Mouse (Mus musculus) R1 (cell line): ENCODE data around the gene Cep164.

Source experiments
- DNase-seq: peaks from one replicate; pipeline ENCODE4 v3.0.0-alpha.2; 2018; ENCODE audit warnings: low read depth, low spot score

Cep164 gene

DNA sequence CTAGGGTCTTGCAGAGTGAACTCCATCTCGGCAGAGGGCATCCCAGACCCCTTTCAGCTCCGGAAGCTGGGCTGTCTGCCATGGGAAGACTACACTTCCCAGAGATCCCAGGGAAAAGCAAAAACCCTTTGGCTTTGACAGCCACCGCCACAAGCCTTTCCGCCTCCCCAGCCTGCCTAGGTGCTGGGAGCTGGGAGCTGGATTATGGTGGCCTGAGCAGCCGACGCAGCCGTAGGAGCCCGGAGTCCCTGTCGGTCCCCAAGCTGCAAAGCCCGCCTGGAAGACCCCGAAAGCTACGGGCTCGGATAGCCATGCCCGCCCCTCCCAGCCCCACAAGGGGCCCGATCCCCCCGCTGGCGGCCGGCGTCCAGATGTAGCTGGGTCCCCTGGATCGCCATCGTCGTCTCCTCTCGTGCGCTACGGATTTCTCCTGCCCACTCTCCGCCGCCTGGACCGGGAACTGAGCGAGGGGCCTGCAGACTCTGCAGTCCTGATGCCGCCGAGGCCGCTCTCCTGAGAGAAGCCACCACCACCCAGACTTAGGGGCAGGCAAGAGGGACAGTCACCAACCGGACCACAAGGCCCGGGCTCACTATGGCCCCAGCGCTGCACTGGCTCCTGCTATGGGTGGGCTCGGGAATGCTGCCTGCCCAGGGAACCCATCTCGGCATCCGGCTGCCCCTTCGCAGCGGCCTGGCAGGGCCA lies 10.1 kb upstream of the Cep164 start, which contains the start of gene Bace1:
Gene Bace1 (plus strand): TSS at position 147 of the 705 bp plus-strand sequence.
- peak; percentile 82 for DNase-seq

DNA sequence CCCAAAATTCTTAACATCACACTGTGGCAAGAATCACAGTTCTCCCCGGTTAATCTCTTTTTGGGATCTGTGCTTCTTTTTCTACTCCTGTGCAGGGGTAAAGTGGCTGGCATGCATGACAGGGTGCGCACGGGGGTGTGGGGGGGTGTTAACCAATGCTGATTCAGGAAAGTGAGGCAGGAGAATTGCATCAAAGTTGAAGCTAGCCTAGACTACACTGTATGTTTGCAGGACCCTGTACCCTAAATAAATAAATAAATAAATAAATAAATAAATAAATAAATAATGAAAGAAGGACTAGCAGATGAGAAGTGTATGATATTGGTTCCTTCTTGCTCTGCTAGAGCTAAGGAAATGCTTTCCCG lies 9.6 kb upstream of the Cep164 start:
- DNase-seq = no peak

DNA sequence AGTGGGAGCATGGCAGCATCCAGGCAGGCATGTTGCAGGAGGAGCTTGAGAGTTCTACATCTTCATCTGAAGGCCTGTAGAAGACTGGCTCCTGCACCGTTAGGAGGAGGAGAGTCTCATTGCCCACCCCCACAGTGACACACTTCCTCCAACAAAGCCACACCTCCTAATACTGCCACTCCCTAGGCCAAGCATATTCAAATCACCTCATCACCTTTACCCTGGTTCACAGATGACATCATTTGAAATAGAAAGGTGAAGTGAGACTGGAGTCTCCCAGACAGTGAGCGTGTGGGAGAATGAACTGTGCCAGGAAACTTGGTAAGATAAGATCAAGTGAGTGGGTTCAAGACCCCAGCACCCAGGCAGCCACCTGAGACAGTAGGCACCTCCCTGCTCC lies 5.0 kb upstream of the Cep164 start:
- peak; percentile 64 for DNase-seq

DNA sequence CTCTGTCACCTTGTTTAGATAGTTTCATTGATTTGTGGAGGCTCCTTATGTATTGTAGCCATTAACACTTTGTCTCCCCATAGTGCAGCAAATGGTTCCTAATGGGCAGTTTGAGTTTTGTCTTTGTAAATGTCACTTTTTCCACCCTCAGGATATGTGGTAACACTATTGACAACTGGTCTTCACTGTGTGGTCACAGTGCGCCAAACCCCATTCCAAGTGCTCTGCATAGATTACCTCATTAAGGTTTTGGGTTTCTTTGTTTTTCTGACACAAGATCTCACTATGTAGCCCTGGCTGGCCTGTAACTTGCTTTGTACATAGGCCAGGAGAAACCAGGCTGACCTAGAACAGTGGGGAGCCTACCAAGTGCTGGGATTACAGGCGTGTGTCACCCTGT lies 4.4 kb upstream of the Cep164 start:
- no peak for DNase-seq

DNA sequence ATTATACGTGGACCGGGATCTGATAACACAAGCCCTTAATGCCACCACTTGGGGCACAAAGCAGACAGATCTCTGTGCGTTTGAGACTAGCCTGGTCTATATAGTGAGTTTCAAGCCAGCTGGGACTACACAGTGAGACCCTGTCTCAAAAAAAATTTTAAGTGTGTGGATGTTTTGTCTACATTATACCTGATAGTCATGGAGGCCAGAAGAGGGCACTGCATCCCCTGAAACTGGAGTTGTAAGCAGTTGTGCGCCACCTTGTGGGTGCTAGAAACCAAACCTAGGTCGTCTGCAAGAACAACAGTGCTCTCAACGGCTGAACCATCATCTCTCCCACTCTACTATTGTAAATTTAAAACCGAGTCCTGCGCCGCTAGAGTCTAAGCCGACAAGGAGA lies 616 bp upstream of the Cep164 start:
- peak; percentile 97 for DNase-seq

DNA sequence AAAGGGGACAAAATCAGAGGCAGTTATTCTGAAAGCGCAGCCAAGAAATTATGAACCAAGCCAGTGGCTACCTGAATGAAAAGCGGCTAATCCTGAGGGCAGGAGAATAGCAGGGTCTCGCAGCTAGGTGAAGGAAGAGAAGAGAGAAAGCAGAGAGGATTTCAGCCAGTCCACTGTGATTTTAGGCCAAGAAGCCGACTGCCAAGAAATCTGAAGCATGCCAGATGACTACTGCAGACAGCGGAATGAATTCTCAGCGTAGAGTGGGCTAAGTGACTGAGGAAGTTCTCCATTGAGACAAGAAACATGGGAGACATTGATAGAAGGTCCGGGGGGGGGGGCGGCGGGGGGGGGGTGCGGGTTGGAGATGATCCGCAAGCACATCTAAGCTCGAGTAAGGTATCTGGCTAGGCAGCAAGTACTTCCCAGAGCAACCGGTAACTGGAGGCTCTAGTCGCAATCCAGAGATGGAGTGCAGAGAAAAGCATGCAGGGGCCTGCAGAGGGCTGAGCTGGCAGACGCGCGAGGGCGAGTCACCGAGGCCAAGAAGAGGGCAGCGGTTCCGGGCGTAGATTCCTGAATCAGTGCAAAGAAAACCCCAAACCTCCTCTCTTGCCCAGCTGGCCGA lies 714 bp downstream of the Cep164 start:
- DNase-seq = no peak

DNA sequence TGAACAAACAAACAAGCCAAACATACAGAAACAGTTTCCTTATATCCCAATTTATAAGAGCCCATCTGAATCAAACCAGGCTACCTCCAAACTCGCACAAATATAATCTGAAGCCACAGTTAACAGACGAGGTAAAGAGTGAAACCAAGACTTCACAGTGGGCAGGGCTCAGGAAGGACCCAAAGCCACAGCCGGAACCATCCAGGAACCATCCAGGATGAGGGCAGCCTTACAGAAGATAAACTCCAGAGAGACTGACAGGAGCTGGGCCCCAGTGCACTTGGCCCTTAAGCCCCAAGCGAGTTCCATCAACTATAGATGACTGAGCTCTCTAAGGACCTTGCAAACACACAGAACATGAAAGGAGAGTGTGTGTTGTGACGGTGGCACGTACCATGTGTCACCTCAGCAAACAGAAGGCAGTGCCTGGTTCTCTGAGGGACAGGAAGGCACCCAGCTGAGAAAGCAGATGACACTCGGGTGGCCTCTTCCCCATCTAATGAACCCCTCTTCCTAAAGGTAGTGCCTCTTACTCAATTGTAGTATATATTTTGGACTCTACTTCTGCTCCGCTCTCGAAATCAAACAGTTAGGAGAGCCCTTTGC lies 10.0 kb downstream of the Cep164 start:
- DNase-seq = no peak

DNA sequence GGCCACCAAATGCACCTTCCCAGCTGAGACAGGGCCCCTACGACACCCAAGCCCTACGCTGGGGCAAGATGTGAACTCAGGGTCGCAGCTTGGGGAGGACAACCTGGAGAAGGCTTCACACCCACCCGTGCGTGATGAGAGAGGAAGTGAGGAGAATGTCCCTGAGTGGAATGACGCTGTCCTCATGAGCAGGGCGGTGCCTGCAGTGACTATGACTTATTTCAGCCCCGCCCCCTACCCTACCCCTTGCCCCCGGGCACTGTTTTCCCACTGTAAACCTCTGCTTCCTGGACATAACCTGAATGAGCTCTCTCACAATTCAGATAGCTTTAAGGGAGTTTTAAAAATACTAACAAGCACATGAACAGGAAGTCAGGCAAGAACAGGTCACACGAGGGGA lies 13.0 kb downstream of the Cep164 start:
- no peak for DNase-seq

DNA sequence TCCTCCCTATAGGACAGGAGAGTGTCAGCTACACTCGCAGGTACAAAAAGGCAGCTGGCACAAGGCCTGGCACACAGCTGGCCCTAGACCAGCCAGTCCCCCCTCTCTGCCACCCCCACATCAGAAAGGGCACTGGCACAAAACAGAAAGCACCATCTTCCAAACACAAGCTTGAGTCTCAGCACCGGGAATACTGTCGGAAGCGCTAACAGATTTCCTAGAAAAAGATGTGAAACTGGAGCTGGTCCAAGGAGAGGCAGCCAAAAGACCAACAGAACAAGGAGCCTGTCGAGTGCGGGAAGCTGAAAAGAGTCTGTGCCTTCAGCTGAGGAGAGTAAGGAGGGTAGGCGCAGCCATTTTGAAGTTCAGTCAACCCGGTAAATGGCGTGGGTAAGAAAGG lies 13.4 kb downstream of the Cep164 start:
- DNase-seq = no peak

DNA sequence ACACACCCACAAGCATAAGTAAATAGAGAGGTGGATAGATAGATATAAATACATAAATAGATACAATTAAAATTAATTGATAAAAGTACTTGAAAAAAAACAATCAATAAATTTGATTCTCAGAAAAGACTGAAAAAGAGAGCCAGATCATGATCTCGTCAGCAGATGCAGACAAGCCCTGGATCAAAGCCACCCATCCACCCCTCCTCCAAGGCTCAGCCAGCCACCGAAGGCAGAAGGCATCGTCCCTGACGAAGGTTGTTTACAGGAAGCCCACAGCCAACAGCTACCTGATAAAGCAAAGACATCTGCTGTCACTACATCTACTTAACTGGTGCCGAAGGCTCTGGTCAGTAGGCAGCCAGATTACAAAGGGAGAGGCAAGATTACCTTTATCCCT lies 16.5 kb downstream of the Cep164 start:
- DNase-seq = no peak

DNA sequence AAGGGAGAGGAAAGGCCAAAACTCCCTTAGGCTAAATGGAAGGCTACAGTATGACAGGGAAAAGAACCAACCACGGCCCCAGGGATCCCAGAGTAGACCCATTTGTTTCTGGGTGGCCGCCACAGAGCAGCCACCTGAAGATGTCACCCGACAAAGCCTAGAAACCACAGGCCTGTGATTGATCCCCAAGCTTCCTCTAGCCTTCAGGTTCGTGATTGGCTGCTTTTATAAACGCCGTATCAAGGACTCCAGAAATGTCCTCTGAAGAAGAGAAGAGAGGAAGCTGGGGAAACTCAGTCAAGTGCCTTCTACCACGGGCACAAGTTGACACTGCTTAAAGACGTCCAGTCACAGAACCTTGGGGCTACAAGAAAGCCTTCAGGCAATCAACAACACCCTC lies 20.7 kb downstream of the Cep164 start:
- no peak for DNase-seq

DNA sequence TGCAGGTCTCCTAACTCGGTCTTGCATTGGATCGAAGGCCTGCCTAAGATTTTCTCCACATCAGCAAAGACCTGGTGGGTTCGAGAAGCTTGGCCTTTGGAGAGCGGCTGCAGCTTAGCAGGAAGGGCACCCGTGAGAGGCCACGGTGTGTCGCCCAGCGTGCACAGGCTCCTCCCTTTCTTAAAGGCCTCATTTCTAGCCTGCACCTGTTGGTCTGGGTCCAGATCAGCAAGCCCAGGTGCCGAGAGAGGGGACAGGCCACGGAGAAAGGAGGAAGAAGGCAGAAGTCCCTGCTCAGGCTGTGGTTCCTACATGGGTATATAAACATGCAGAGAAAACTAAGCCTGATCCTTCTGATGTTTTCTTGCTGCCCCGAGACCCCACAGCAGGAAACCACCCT lies 21.2 kb downstream of the Cep164 start:
- DNase-seq = no peak

DNA sequence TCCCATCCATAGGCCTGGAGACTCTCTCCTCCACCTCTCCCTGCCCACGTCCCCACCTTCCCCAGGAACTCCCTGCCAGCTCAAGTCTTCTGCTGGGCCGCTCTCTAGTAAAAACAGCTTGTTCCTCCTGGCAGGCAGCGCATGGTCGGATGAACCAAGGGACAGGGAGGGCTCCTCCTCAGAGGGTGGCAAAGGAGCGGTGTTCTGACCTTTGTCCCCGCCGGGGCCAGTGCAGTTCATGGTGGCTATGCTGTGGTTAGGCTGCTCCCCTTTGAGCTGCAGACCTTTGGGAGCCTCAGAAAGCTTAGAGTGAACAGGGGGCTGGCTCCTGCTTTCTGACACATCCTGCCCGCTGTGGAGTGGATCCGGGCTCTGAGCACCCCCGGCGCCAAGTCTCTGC lies 21.6 kb downstream of the Cep164 start:
- DNase-seq = no peak

DNA sequence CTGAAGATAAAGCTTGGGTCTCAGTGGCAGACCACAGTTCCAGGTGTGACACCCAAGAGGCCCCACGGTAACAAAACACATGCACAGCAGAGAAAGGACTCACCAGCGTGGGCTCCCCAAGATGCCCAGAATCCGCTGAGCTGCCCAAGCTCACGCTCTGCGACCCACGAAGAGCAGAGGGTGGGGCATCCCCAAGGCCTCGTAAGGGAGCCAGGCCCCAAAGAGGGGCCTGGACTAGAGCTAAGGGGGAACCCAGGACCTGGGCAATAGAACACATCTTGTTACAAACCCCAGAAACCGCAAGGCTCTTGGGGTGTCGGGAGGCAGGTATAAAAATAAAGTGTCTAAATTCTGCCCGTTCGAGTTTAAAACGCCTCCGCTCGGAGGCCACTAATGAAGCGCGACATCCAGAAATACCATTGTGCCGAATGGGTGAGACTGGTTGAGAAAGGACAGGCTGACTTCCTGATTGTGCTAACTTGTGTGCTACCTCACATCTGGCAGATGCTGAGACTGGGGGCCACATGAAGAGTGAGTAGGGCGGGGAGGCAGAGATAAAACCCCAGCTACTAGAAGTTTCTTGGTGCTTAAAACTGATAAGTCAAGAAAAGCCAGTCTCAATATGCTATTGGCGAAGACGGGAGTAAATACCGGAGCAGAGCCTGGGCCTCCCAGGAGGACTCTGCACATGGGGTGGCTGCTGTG lies 25.3 kb downstream of the Cep164 start:
- no peak for DNase-seq

DNA sequence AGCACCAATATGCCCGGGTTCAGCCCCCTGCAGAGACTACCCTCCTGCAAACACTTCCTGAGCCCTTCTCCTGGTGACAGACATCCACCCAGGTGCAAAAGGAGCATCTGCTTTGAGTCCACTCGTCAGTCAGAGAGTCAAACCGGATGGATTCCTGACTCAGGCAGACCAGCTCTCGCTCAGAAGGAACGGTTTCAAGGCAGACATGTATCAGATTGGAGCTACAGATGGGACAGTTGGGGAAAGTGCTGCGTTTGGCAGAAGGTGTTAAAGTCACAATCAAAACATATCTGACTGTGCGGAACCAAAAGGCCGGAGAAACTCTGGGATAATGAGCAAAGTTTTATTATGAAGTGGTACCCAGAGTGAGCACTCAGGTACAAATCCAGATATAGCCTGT lies 29.1 kb downstream of the Cep164 start:
- DNase-seq = no peak

DNA sequence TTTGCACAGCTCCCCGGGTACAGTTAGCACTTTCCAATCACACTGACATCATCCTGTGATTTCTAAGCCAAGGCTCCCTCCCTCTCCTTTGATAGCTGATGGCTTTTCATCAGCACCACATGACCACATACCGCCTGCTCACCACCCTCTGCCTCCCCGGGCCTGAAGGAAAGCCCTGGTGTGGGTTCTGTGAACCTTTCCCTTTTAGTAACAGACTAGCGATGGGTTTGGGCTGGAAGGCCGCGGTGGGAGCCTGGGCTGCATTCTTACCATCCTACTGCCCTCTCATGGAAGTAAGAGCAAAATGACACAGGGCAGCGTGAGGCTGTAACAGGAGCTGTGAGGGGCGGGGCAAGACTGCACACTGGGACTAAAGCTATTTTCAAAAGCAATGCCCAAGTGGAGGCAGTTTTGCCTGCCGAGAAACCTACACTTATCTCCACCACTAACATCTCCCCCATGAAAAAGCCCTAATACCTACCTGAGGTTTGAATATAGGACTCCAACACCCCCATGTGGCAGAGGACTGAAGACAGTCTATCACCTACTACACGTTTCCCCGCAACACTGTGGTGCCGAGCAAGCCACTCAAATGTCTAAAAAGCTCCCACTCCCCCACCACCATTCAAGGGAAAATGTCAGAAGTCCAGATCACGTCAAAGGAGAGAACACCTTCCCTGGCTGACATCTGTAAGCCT lies 29.9 kb downstream of the Cep164 start:
- DNase-seq = no peak

DNA sequence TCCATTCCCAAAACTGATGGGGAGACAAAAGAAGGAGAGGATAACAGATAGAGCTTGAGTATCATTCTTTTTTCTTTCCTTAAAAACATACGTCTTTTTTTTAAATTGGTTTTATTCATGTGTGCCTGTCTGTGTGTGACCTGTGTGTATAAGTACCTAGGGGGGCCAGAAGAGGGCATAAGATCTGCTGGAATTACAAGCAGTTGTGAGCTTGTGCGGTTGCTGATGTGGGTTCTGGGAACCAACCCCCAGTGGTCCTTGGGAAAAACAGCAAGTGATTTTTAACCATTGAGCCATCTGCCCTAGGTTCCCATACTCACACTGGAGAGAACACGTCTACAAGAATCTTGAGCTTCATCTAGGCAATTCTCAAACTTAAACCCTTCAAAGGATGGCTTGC lies 31.2 kb downstream of the Cep164 start:
- peak; percentile 48 for DNase-seq

DNA sequence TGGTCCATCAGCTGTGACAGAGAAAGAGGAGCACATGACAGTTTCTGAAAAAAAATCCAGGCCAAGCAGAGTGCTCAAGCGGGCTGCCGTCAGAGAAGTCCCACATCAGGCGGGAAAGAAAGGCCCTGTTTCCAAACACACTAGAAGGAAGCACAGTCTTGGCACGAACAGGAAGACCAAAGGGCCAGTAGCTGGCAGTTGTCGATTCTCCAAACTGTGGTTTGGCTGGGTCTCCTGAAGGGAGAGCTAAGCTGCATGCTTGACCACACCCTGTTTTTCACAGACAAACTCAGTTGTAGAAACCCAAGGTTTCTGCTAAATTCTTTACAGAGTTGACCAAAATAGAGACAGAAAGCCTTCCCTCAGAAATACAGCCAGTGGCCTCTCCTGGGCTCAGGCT lies 32.8 kb downstream of the Cep164 start:
- no peak for DNase-seq

DNA sequence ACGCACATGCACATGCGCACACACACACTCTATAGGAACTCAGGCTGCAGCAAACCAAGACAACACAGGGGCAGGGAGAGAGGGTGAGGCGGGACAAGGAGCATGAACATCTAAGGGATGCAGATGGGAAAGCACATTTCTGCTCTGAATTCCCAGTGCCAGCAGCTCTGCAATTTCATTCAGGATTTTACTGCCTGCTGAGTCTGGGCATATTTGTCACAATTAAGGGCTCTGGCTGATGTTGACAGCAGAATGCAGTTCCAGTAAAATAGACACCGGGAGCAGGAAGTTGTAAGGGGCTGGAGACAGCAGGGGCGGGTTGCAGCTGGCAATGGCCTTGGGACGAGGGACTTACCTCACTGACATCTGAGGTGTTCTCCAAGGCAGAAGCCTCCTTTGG lies 34.8 kb downstream of the Cep164 start:
- no peak for DNase-seq

DNA sequence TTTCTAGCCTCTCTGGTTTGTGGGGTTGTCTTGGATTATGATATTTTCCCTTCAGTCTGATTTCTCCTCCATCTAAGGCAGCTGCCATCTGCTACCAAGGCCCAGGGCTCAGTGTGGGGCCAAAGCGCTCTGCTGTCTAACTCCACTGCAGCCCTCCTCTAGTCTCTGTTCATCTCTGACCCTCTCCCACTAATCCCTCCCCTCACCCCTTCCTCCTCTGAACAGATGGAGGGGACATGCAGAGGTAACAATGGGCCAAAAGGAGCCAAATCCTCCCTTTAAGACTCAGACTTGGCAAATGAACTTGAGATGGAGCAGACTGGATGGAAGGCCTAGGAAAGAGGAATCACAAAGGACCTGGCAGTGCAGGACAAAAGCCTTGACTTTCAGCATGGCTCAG lies 36.3 kb downstream of the Cep164 start:
- no peak for DNase-seq

DNA sequence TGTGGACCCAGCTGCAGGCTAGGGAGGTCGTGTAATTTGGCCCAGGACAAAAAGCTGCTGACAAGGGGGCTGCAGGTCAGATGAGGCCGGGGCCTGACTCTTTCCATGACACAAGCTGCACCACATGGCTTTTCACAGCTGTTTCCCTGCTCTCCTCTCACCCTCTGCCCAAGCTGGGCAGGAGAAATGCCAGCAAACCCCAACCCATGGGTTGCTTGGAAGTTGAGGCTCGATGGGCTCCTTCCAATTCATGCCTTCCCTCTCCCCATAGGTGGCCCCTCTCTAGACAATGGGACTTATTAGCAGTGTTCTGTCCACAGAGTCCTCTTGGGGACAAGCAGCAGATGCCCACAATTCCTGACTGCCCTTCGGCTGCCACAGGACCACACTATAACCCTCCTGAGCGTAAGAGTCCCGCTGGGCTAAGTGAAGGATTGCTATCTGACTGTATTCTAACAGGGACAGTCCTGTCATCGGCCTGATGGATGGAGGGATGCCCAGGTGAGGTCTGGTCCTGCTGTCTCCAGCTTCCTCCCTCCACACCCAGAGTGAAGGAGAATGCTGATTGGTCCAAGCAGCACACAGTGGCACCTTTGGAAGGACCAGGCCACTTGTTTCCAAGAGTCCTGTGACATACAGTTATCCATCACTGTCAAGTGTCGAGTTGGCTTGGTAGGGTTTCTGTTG lies 36.9 kb downstream of the Cep164 start:
- DNase-seq = no peak
